Mouse (Mus musculus) stomach, embryonic 16.5 days (tissue): ENCODE measurements around the gene Rnf41. TPM values are rescaled to one million over a fixed set of nuclear protein-coding genes. Genes with fewer than 3 reads are reported as not detected.

Experiments used
- ATAC-seq: fragments of 200-750 bp; cut with Nextera tagmentation; 2 replicates; pipeline ENCODE4 v1.8.0; 2017; ENCODE audit warnings: moderate number of reproducible peaks, moderate TSS enrichment; ENCODE audit not compliant: insufficient read depth, low FRiP score
- H3K27ac ChIP-seq: fragments of 300-500 bp; sonication (generic); 2 replicates; pipeline ENCODE4 v1.5.1; 2014; ENCODE audit warnings: low read length
- H3K27me3 ChIP-seq: fragments of 300-500 bp; sonication (generic); 2 replicates; pipeline ENCODE4 v1.6.1; 2014; ENCODE audit warnings: low read length, control low read depth, mixed read lengths; ENCODE audit not compliant: control insufficient read depth, insufficient read depth
- H3K36me3 ChIP-seq: fragments of 300-500 bp; sonication (generic); 2 replicates; pipeline ENCODE4 v1.6.1; 2014; ENCODE audit warnings: low read length; ENCODE audit not compliant: control insufficient read depth, insufficient read depth
- H3K4me1 ChIP-seq: fragments of 300-500 bp; sonication (generic); 2 replicates; pipeline ENCODE4 v1.6.1; 2014; ENCODE audit warnings: low read length, control low read depth, mixed read lengths; ENCODE audit not compliant: control insufficient read depth, insufficient read depth
- H3K4me2 ChIP-seq: fragments of 300-500 bp; sonication (generic); 2 replicates; pipeline ENCODE4 v1.6.1; 2014; ENCODE audit warnings: low read depth, low read length, mixed read lengths
- H3K4me3 ChIP-seq: fragments of 300-500 bp; sonication (generic); replicated peaks from 2 replicates; pipeline ENCODE4 v1.5.1; 2014; ENCODE audit warnings: mild to moderate bottlenecking, low read length
- H3K9ac ChIP-seq: fragments of 300-500 bp; sonication (generic); 2 replicates; pipeline ENCODE4 v1.6.1; 2014; ENCODE audit warnings: low read length
- H3K9me3 ChIP-seq: fragments of 300-500 bp; sonication (generic); replicated peaks from 2 replicates; pipeline ENCODE4 v1.6.1; 2016; ENCODE audit warnings: low read length, control low read depth; ENCODE audit not compliant: control insufficient read depth
- WGBS: fragments of 180-500 bp; shearing (Covaris S2); extraction: QIAGEN DNeasy Blood & Tissue Kit; methylation state at CpG from one replicate; pipeline ENCODE4 v1.1.7; 2014; 5-methylcytosine and 5-hydroxymethylcytosine counted together
- polyA plus RNA-seq: library from polyadenylated mRNA; unstranded; fragments of >200 nt; fragmentation: Nextera tagmentation; extraction: Ambion mirVana; gene quantifications from 2 replicates; pipeline ENCODE4 v1.2.1, GENCODE M21; 2015

The Rnf41 gene
- polyA plus RNA-seq, 1 experiment from 2014 or later = 37.0 TPM

DNA sequence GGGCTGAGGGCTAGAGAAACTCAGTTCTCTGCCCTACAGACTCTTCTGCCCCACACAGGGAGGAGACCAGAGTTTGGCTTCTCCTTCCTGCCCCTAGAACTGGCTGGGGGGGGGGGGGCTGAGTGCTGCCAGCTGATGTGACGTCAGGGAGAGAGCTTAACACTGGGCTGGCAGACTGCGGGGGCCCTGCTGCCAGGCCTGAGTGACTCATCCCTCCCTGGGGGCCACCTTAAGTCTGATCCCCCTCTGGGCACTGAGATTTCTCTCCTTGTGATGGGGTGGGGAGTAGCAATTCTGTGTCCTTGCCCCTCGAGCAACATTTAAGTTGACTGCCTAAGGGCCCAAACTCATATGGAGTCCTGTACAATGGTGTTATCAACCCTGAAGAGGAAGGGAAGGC lies 33.0 kb upstream of the Rnf41 start:
- H3K4me2 ChIP-seq = peak overlapping the region; percentile 90
- H3K4me1 ChIP-seq = peaks cover 16% of the 10 kb centered on the region
- ATAC-seq = no peak
- peak overlapping the region; percentile 95 for H3K9ac ChIP-seq
- 55% methylated on average over 3 of the region's 3 CpGs for WGBS
- H3K27me3 ChIP-seq = no peaks in the 10 kb centered on the region
- H3K9me3 ChIP-seq = no peaks in the 10 kb centered on the region
- H3K36me3 ChIP-seq = peaks cover 26% of the 10 kb centered on the region
- no peak overlapping the region for H3K27ac ChIP-seq
- H3K4me3 ChIP-seq = peak overlapping the region; percentile 90

GRCm38 (mm10) chr10:128379260-128379659 lies 32.2 kb upstream of the Rnf41 start:
- Histone ChIP-seq H3K9ac (peak overlapping the region; percentile 23; the same call in 1 of the 2 replicates), H3K9me3 (no peaks in the 10 kb centered on the region), H3K4me1 (peaks cover 16% of the 10 kb centered on the region), H3K4me2 (no peak overlapping the region), H3K4me3 (no peak overlapping the region), H3K27me3 (no peaks in the 10 kb centered on the region), H3K27ac (no peak overlapping the region), H3K36me3 (peaks cover 34% of the 10 kb centered on the region)
- WGBS = 95% methylated on average over 7 of the region's 7 CpGs
- ATAC-seq = no peak

DNA sequence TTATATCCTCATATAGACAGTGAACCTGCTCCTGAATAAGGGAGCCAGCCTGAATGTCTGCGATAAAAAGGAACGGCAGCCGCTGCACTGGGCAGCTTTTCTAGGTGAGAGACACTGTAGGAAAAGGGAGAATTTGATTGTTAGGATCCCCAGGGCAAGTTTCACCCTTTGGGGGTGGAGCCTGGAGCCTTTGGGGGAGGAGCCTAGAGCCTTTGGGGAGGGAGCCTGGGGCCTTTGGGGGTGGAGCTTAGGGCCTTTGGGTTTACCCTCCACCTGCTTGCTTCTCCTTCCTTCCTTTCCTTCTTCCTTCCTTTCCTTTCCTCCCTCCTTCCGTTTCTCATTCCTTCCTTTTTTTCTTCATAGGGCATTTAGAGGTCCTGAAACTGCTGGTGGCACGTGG lies 30.9 kb upstream of the Rnf41 start:
- 88% methylated on average over 5 of the region's 5 CpGs for WGBS
- Histone ChIP-seq H3K4me2 (no peak overlapping the region), H3K9ac (no peak overlapping the region), H3K4me3 (no peak overlapping the region), H3K9me3 (no peaks in the 10 kb centered on the region), H3K27ac (no peak overlapping the region), H3K27me3 (no peaks in the 10 kb centered on the region), H3K36me3 (peaks cover 38% of the 10 kb centered on the region), H3K4me1 (peaks cover 16% of the 10 kb centered on the region)
- ATAC-seq = no peak

- H3K36me3 ChIP-seq = peaks cover 56% of the 10 kb centered on the region
- 77% methylated on average over 8 of the region's 8 CpGs for WGBS
Measured at GRCm38 (mm10) chr10:128382482-128382881, 29.0 kb upstream of the Rnf41 start.

DNA sequence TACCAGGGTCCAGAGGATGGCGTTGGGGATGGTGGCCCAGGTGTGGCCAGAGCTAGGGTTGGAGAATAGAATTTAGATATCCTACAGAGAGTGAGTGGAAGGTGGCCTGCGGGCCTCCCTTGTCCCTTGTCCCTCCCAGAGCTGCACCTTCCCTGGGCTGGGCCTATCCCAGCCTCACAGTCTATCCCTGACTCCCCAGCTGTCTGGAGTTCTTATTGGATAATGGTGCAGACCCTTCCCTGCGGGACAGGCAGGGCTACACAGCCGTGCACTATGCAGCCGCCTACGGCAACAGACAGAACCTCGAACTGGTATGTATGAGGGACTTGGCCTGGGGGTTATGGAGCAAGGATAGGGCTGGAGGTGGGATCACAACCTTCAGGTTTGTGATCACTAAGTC lies 25.6 kb upstream of the Rnf41 start:
- no peak overlapping the region for H3K27ac ChIP-seq
- no peaks in the 10 kb centered on the region for H3K9me3 ChIP-seq
- ATAC-seq = no peak
- H3K4me2 ChIP-seq = no peak overlapping the region
- H3K9ac ChIP-seq = no peak overlapping the region
- H3K27me3 ChIP-seq = no peaks in the 10 kb centered on the region
- H3K4me1 ChIP-seq = no peaks in the 10 kb centered on the region
- no peak overlapping the region for H3K4me3 ChIP-seq
- H3K36me3 ChIP-seq = peaks cover 68% of the 10 kb centered on the region
- WGBS = 85% methylated on average over 7 of the region's 7 CpGs

More at GRCm38 (mm10) chr10:128382482-128382881, 29.0 kb upstream of the Rnf41 start:
- H3K27me3 ChIP-seq = no peaks in the 10 kb centered on the region
- H3K4me2 ChIP-seq = no peak overlapping the region
- ATAC-seq = no peak
- no peak overlapping the region for H3K27ac ChIP-seq
- no peak overlapping the region for H3K9ac ChIP-seq
- H3K9me3 ChIP-seq = no peaks in the 10 kb centered on the region
- H3K4me3 ChIP-seq = no peak overlapping the region
- H3K4me1 ChIP-seq = peaks cover 13% of the 10 kb centered on the region

GRCm38 (mm10) chr10:128388941-128389340 lies 22.5 kb upstream of the Rnf41 start:
- Histone ChIP-seq H3K4me2 (no peak overlapping the region), H3K9ac (no peak overlapping the region), H3K36me3 (peaks cover 53% of the 10 kb centered on the region), H3K4me3 (no peak overlapping the region), H3K4me1 (no peaks in the 10 kb centered on the region), H3K27me3 (no peaks in the 10 kb centered on the region), H3K27ac (no peak overlapping the region), H3K9me3 (no peaks in the 10 kb centered on the region)
- ATAC-seq = no peak
- 91% methylated on average over 14 of the region's 14 CpGs for WGBS

- H3K4me1 ChIP-seq = no peaks in the 10 kb centered on the region
- peaks cover 51% of the 10 kb centered on the region for H3K36me3 ChIP-seq
- H3K9ac ChIP-seq = no peak overlapping the region
- no peaks in the 10 kb centered on the region for H3K9me3 ChIP-seq
- 82% methylated on average over 6 of the region's 6 CpGs for WGBS
- peak; percentile 30; the same call in 1 of the 2 replicates for ATAC-seq
- no peak overlapping the region for H3K4me3 ChIP-seq
- H3K4me2 ChIP-seq = no peak overlapping the region
- no peak overlapping the region for H3K27ac ChIP-seq
- no peaks in the 10 kb centered on the region for H3K27me3 ChIP-seq
Measured at GRCm38 (mm10) chr10:128389570-128389969, 21.9 kb upstream of the Rnf41 start.

- ATAC-seq = no peak
- no peak overlapping the region for H3K27ac ChIP-seq
- WGBS = 86% methylated on average over 12 of the region's 12 CpGs
- peaks cover 48% of the 10 kb centered on the region for H3K36me3 ChIP-seq
- H3K4me3 ChIP-seq = no peak overlapping the region
- no peaks in the 10 kb centered on the region for H3K9me3 ChIP-seq
- no peaks in the 10 kb centered on the region for H3K27me3 ChIP-seq
- H3K4me1 ChIP-seq = no peaks in the 10 kb centered on the region
- H3K4me2 ChIP-seq = no peak overlapping the region
- H3K9ac ChIP-seq = no peak overlapping the region
Measured at GRCm38 (mm10) chr10:128390366-128390765, 21.1 kb upstream of the Rnf41 start.

DNA sequence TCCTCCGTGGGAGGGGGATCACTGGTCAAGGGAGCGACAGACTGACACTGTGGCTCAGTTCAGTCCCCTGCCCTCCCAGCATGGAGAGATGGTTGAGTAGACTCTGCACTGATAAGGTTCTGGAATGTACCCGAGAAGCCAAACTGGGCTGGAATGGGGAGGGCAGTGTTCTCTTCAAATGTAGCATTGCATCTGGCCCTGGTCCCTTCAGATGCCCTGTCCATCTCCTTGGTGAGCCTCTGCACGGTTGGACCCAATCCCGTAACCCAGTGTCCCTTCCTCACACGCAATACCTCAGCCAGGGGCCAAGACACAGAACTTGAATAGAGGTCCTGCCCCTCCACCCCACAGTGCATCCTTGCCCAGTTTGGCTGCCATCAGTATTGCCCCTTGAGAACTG lies 19.6 kb upstream of the Rnf41 start:
- WGBS = 75% methylated on average over 6 of the region's 6 CpGs
- Histone ChIP-seq H3K4me1 (no peaks in the 10 kb centered on the region), H3K4me3 (no peak overlapping the region), H3K36me3 (peaks cover 35% of the 10 kb centered on the region), H3K9ac (no peak overlapping the region), H3K27ac (no peak overlapping the region), H3K9me3 (no peaks in the 10 kb centered on the region), H3K27me3 (no peaks in the 10 kb centered on the region), H3K4me2 (no peak overlapping the region)
- no peak for ATAC-seq
